Mouse (Mus musculus): Measurements from ENCODE around the gene Gltpd2.

DNA sequence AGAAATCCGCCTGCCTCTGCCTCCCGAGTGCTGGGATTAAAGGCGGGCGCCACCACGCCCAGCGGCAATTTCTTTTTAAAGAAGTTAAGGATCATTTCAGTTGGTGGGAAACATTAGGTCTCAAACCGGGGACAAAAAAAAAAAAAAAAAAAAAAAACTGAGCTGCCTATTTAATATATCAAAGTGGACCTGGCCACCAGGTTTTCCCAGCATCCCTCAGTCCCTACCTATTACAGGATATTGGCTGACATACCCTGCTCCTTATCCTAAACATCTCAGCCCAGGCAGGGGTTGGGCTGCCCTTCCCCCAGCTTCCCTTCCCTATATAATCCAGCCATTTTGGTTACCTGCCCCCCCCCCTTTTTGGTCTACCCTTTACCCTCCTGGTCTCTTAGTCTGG lies 7.2 kb upstream of the Gltpd2 start:
- TF ChIP-seq CTCF (IDR thresholded peaks at IDR 0.05; ENCODE audit: low read depth, low read length) (no peak), TAL1 (conservative IDR thresholded peaks at IDR 0.05; ENCODE audit: low read depth, low read length) (no peak)

All from G1E (cell line).